Mouse (Mus musculus): ENCODE results near the gene Olfml3. TPM values are rescaled to one million over a fixed set of nuclear protein-coding genes. Genes with fewer than 3 reads are reported as not detected.

The Olfml3 gene
- polyA plus RNA-seq, 1 experiment from 2014 or later = 3.3 TPM

DNA sequence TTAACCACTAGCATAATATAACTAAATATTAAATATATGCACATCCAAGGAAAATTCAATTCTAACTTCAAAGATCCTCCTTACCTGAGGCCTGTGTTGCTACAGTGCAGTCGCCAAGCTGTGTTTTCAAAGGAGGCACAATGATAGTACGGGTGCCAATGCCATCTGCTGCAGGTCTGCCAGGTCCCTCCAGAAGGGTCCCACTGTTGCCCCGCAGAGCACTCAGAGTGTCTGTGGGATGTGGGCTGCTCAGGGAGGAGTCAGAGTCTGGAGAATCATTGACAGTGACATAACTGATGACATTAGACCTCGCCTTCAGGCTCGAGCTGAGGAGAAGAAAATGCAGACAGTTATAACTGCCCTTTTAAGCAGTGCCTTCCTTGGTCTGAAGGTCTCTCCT, 8.9 kb upstream of the Olfml3 start:
- no peak overlapping the region for H3K4me2 ChIP-seq (ENCODE audit: low read depth, low read length)
- H3K4me1 ChIP-seq (ENCODE audit: control insufficient read depth, insufficient read depth, low read length) = no peaks in the 10 kb centered on the region
- 77% methylated on average over 5 of the region's 5 CpGs for WGBS
- H3K9ac ChIP-seq (replicated peaks; ENCODE audit: low read depth, low read length) = no peak overlapping the region
- H3K27ac ChIP-seq (ENCODE audit: low read depth, low read length) = no peak overlapping the region
- no peaks in the 10 kb centered on the region for H3K9me3 ChIP-seq (ENCODE audit: control insufficient read depth, low read length)
- no peaks in the 10 kb centered on the region for H3K27me3 ChIP-seq (ENCODE audit: control insufficient read depth, insufficient read depth, low read length)
- peaks cover 66% of the 10 kb centered on the region for H3K36me3 ChIP-seq (ENCODE audit: control insufficient read depth, insufficient read depth, low read length)
- no peak overlapping the region for H3K4me3 ChIP-seq (ENCODE audit: low read depth, low read length)
- no peak for ATAC-seq (ENCODE audit: low read depth)

DNA sequence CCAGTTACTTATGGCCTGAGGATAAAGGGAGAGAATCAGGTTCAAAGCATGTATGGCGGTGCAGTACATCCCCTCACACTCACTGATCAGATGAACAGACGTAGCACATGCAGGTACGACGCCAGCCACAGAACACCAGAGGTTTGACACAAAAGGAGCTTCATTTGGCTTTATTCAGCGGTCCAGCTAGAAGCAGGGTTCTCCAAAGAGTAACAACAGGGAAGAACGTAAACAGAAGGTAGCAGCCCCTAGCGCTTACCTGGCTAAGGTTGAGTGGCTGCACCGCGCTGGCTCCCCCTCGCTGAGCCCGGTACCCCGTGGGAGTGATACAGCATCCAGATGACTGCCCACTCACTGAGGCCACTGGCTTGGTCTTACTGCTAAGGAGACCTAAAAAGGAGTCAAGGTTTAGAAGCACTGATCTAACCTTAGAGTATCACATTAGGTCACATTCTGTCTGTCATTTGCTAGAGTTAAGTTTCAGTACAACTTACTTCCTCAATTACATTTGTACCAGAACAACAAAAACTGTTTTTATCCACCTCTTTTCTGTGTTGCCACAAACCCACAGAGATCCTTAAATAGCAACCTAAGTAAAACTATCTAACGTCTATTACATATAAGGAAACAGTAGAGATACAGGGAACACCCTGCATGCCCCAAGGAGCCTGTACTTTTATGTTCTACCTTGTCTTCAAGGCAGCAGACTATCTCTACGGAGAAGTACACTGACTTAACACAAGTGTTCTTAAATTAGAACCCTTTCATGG, 7.4 kb upstream of the Olfml3 start:
- Histone ChIP-seq H3K4me2 (ENCODE audit: low read depth, low read length) (no peak overlapping the region), H3K36me3 (ENCODE audit: control insufficient read depth, insufficient read depth, low read length) (peaks cover 57% of the 10 kb centered on the region), H3K4me3 (ENCODE audit: low read depth, low read length) (no peak overlapping the region), H3K27me3 (ENCODE audit: control insufficient read depth, insufficient read depth, low read length) (no peaks in the 10 kb centered on the region), H3K9me3 (ENCODE audit: control insufficient read depth, low read length) (no peaks in the 10 kb centered on the region), H3K4me1 (ENCODE audit: control insufficient read depth, insufficient read depth, low read length) (no peaks in the 10 kb centered on the region), H3K27ac (ENCODE audit: low read depth, low read length) (no peak overlapping the region), H3K9ac (replicated peaks; ENCODE audit: low read depth, low read length) (no peak overlapping the region)
- WGBS = 79% methylated on average over 14 of the region's 14 CpGs
- ATAC-seq (ENCODE audit: low read depth) = no peak

- Histone ChIP-seq H3K9ac (replicated peaks; ENCODE audit: low read depth, low read length) (no peak overlapping the region), H3K27me3 (ENCODE audit: control insufficient read depth, insufficient read depth, low read length) (no peaks in the 10 kb centered on the region), H3K27ac (ENCODE audit: low read depth, low read length) (no peak overlapping the region), H3K36me3 (ENCODE audit: control insufficient read depth, insufficient read depth, low read length) (peaks cover 43% of the 10 kb centered on the region), H3K9me3 (ENCODE audit: control insufficient read depth, low read length) (no peaks in the 10 kb centered on the region), H3K4me1 (ENCODE audit: control insufficient read depth, insufficient read depth, low read length) (no peaks in the 10 kb centered on the region; the same call in 1 of the 2 replicates), H3K4me2 (ENCODE audit: low read depth, low read length) (no peak overlapping the region), H3K4me3 (ENCODE audit: low read depth, low read length) (no peak overlapping the region)
- WGBS = 82% methylated on average over 6 of the region's 6 CpGs
- ATAC-seq (ENCODE audit: low read depth) = no peak
Measured at GRCm38 (mm10) chr3:103743208-103743607, 5.4 kb upstream of the Olfml3 start.

GRCm38 (mm10) chr3:103740342-103740741, 2.5 kb upstream of the Olfml3 start:
- no peak overlapping the region for H3K27ac ChIP-seq (ENCODE audit: low read depth, low read length)
- H3K4me2 ChIP-seq (ENCODE audit: low read depth, low read length) = no peak overlapping the region
- no peak overlapping the region for H3K4me3 ChIP-seq (ENCODE audit: low read depth, low read length)
- H3K4me1 ChIP-seq (ENCODE audit: control insufficient read depth, insufficient read depth, low read length) = peaks cover 7% of the 10 kb centered on the region
- ATAC-seq (ENCODE audit: low read depth) = no peak
- H3K36me3 ChIP-seq (ENCODE audit: control insufficient read depth, insufficient read depth, low read length) = peaks cover 22% of the 10 kb centered on the region
- no peaks in the 10 kb centered on the region for H3K27me3 ChIP-seq (ENCODE audit: control insufficient read depth, insufficient read depth, low read length)
- WGBS = 19% methylated on average over 5 of the region's 5 CpGs
- H3K9ac ChIP-seq (replicated peaks; ENCODE audit: low read depth, low read length) = no peak overlapping the region
- no peaks in the 10 kb centered on the region for H3K9me3 ChIP-seq (ENCODE audit: control insufficient read depth, low read length)

DNA sequence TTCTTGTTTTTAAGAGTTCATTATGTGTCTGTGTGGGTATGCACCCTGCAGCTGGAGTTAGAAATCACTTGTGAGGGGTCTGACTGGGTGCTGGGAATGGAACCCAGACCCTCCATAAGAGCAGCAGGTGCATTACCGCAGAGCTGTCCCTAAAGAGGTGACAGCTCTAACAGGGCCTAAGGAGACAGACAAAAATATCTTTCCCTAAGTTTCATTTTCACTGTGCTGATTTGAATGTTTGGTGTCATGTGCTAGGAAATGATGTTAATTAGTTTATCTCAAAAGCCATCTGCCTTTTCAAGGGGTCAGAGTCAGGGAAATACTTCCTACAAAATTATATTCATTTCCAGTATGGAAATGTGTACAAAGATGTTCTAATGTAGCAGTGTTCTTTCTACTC, 1.5 kb upstream of the Olfml3 start, which contains the start of gene Gm10964:
TSS of gene Gm10964 (plus strand) at position 38 of the 400 bp plus-strand sequence.
- WGBS = 91% methylated on average over 1 of the region's 1 CpGs
- ATAC-seq (ENCODE audit: low read depth) = no peak
- Histone ChIP-seq H3K36me3 (ENCODE audit: control insufficient read depth, insufficient read depth, low read length) (peaks cover 15% of the 10 kb centered on the region), H3K27ac (ENCODE audit: low read depth, low read length) (peak within 1 kb of the TSS; percentile 60), H3K4me3 (ENCODE audit: low read depth, low read length) (no peak within 1 kb of the TSS; the same call in 1 of the 2 replicates), H3K4me2 (ENCODE audit: low read depth, low read length) (peak within 1 kb of the TSS; percentile 45; the same call in 1 of the 2 replicates), H3K9me3 (ENCODE audit: control insufficient read depth, low read length) (no peaks in the 10 kb centered on the region), H3K4me1 (ENCODE audit: control insufficient read depth, insufficient read depth, low read length) (peaks cover 17% of the 10 kb centered on the region), H3K27me3 (ENCODE audit: control insufficient read depth, insufficient read depth, low read length) (no peaks in the 10 kb centered on the region), H3K9ac (replicated peaks; ENCODE audit: low read depth, low read length) (no peak within 1 kb of the TSS)

DNA sequence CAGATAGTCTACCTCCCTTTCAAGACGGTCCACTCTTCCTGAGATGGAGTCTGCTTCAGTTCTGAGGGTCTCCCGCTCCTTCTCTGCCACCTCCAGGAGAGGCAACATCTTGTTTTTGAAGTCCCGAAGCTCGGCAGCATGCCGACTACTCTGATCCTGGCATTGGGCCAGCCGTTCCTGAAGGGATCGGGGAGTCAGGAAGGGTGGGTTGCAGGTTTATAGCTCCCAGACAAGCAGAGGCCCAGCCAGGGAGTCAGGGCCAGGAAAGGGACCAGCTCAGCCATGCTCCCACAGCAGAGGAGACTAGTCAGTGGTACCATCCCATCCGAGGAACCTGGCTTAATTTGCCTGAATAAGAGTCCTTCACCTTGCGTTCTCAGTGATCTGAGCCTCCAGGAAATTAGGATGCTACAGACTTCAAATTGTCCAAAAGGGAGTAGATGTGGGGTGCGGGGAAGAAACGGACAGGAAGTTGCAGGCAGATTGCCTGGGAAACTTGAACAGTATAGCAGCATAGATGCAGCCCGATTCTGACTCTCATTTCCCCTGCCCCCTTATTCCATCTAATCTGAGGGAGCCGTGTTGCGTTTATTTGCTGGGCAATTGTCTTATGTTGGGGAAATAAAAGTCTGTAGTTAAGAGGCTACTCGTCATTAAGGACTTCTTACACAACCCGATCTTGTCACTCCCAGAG, 593 bp downstream of the Olfml3 start:
- Histone ChIP-seq H3K27me3 (ENCODE audit: control insufficient read depth, insufficient read depth, low read length) (no peaks in the 10 kb centered on the region), H3K4me1 (ENCODE audit: control insufficient read depth, insufficient read depth, low read length) (peaks cover 25% of the 10 kb centered on the region), H3K27ac (ENCODE audit: low read depth, low read length) (peak overlapping the region; percentile 60), H3K4me3 (ENCODE audit: low read depth, low read length) (no peak overlapping the region), H3K9me3 (ENCODE audit: control insufficient read depth, low read length) (no peaks in the 10 kb centered on the region), H3K9ac (replicated peaks; ENCODE audit: low read depth, low read length) (0 out of 2 replicates have a peak overlapping the region, but pooled peaks have one; percentile 8), H3K36me3 (ENCODE audit: control insufficient read depth, insufficient read depth, low read length) (no peaks in the 10 kb centered on the region), H3K4me2 (ENCODE audit: low read depth, low read length) (peak overlapping the region; percentile 45; the same call in 1 of the 2 replicates)
- WGBS = 27% methylated on average over 16 of the region's 16 CpGs
- ATAC-seq (ENCODE audit: low read depth) = no peak

DNA sequence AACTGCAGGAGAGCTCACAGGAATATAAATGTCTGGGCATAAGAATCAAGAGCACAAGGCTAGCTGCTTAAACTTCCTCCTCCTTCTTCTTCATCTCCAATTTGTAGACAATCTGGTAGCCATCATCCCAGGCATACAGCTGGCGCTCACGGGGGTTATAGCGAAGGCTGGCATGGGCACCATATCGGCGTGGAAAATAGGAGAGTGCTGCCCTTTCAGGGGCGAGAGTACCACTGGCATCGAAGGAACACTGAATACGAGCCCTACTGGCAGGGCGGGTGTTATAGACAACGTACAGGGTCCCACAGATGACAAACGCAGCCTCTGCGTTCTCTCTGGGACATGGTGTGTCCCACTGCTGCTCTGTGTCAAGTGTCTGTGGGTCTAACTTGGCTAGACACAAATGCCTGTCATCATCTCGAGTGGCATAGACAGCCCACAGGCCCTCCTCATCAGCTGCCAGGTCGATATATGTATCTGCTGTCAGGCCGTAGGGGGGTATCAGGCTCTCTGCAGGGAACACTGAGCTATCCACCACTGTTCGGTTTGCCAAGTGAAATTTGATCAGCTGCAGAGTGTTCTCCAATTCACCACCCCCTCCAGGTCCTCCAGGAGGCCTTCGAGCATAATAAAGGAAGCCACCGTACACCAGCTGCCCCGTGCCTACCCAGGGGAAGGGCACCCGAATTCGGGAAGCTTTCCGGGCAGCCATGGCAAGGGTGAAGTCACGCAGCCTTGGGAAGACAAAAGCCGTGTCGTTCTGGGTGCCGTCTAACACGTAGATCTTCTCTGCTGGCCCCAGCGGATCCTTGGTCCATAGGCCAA, 1.8 kb downstream of the Olfml3 start:
- Histone ChIP-seq H3K9me3 (ENCODE audit: control insufficient read depth, low read length) (no peaks in the 10 kb centered on the region), H3K4me1 (ENCODE audit: control insufficient read depth, insufficient read depth, low read length) (peaks cover 25% of the 10 kb centered on the region), H3K36me3 (ENCODE audit: control insufficient read depth, insufficient read depth, low read length) (no peaks in the 10 kb centered on the region), H3K4me2 (ENCODE audit: low read depth, low read length) (peak overlapping the region; percentile 45; the same call in 1 of the 2 replicates), H3K4me3 (ENCODE audit: low read depth, low read length) (no peak overlapping the region), H3K27me3 (ENCODE audit: control insufficient read depth, insufficient read depth, low read length) (no peaks in the 10 kb centered on the region), H3K9ac (replicated peaks; ENCODE audit: low read depth, low read length) (no peak overlapping the region), H3K27ac (ENCODE audit: low read depth, low read length) (no peak overlapping the region)
- no peak for ATAC-seq (ENCODE audit: low read depth)
- 66% methylated on average over 28 of the region's 28 CpGs for WGBS

DNA sequence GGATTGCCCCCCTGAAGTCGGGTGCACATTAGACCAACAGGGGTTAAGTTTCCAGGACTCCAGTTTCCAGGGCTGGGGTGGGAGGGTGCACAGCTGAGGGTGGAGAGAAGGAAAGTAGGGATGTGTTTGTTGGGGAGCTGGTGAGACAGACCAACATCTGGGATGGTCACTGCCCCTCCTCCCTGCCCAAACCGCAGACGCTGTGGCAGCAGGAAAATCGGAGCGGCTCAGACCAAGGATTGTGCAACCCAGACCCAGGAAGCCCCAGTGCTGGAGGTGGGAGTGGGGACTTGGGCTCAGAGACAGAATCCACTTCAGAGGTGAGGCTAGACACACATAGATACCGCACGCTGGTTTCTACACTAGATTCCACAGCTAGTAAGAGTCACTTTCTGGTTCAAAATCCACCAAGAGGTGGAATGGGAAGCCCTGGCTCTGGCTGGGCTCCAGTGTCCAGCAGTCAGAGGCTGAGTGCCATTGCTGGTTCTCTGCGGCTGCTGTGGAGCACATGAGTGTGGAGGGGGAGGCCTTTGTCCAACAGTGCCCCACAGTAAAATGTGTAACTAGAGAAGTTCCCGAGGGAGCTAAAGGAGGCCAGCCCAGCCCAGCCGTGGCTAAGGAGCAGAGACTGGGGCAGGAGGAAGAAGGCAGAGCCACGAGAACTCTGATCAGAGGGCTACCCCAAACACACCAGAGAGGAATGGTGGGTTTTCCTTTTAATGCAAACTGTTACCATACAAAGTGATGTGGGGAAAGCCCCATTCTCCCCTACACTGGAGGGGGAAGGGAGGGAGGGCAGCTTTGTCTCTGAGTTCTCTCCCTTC, 2.9 kb downstream of the Olfml3 start:
- no peak for ATAC-seq (ENCODE audit: low read depth)
- Histone ChIP-seq H3K27me3 (ENCODE audit: control insufficient read depth, insufficient read depth, low read length) (no peaks in the 10 kb centered on the region), H3K9me3 (ENCODE audit: control insufficient read depth, low read length) (no peaks in the 10 kb centered on the region), H3K4me1 (ENCODE audit: control insufficient read depth, insufficient read depth, low read length) (peaks cover 25% of the 10 kb centered on the region), H3K27ac (ENCODE audit: low read depth, low read length) (0 out of 2 replicates have a peak overlapping the region, but pooled peaks have one; percentile 7), H3K4me3 (ENCODE audit: low read depth, low read length) (no peak overlapping the region), H3K9ac (replicated peaks; ENCODE audit: low read depth, low read length) (no peak overlapping the region), H3K4me2 (ENCODE audit: low read depth, low read length) (no peak overlapping the region), H3K36me3 (ENCODE audit: control insufficient read depth, insufficient read depth, low read length) (no peaks in the 10 kb centered on the region)
- 10% methylated on average over 11 of the region's 11 CpGs for WGBS
